Mouse (Mus musculus): ENCODE results near the gene Actr1a. TPM values are rescaled to one million over a fixed set of nuclear protein-coding genes. Genes with fewer than 3 reads are reported as not detected.

The Actr1a gene
- total RNA-seq, 2 experiments from 2014 or later, result 95.3 to 110 TPM

- DNase-seq (ENCODE audit: low spot score in 2 of 2), result no peak
Measured at GRCm38 (mm10) chr19:46400558-46400957, 5.0 kb upstream of the Actr1a start.

GRCm38 (mm10) chr19:46399886-46400285, 4.3 kb upstream of the Actr1a start:
- no peak for DNase-seq (ENCODE audit: low spot score in 2 of 2)

GRCm38 (mm10) chr19:46399372-46399771, 3.8 kb upstream of the Actr1a start:
- no peak for DNase-seq (ENCODE audit: low spot score in 2 of 2)

- DNase-seq (ENCODE audit: low spot score in 2 of 2), result no peak
Measured at GRCm38 (mm10) chr19:46398401-46398800, 2.9 kb upstream of the Actr1a start.

- no peak for DNase-seq (ENCODE audit: low spot score in 2 of 2)
Measured at GRCm38 (mm10) chr19:46397436-46398001, 2.0 kb upstream of the Actr1a start.

- DNase-seq (ENCODE audit: low spot score in 2 of 2), result peak; percentile 91 to 96
Measured at GRCm38 (mm10) chr19:46396686-46397435, 1.3 kb upstream of the Actr1a start, which contains the start of gene Sufu. Gene Sufu, plus strand, starts transcription at chr19:46396896.

- no peak for DNase-seq (ENCODE audit: low spot score in 2 of 2)
Measured at GRCm38 (mm10) chr19:46396109-46396508, 561 bp upstream of the Actr1a start.

GRCm38 (mm10) chr19:46394712-46395108, 838 bp downstream of the Actr1a start:
- DNase-seq (ENCODE audit: low spot score in 2 of 2), result no peak

GRCm38 (mm10) chr19:46392018-46392417, 3.5 kb downstream of the Actr1a start:
- no peak for DNase-seq (ENCODE audit: low spot score in 2 of 2)

- no peak for DNase-seq (ENCODE audit: low spot score in 2 of 2)
Measured at GRCm38 (mm10) chr19:46389872-46390271, 5.7 kb downstream of the Actr1a start.

GRCm38 (mm10) chr19:46382275-46382674, 13.3 kb downstream of the Actr1a start:
- no peak for DNase-seq (ENCODE audit: low spot score in 2 of 2)

GRCm38 (mm10) chr19:46375891-46376290, 19.7 kb downstream of the Actr1a start:
- DNase-seq (ENCODE audit: low spot score in 2 of 2), result no peak

- no peak for DNase-seq (ENCODE audit: low spot score in 2 of 2)
Measured at GRCm38 (mm10) chr19:46375489-46375888, 20.1 kb downstream of the Actr1a start.

- no peak for DNase-seq (ENCODE audit: low spot score in 2 of 2)
Measured at GRCm38 (mm10) chr19:46374477-46375088, 21.0 kb downstream of the Actr1a start.

GRCm38 (mm10) chr19:46369204-46369603, 26.3 kb downstream of the Actr1a start:
- DNase-seq (ENCODE audit: low spot score in 2 of 2), result no peak

- DNase-seq (ENCODE audit: low spot score in 2 of 2), result no peak
Measured at GRCm38 (mm10) chr19:46367798-46368590, 27.6 kb downstream of the Actr1a start.

- DNase-seq (ENCODE audit: low spot score in 2 of 2), result no peak
Measured at GRCm38 (mm10) chr19:46363294-46364009, 32.1 kb downstream of the Actr1a start.

GRCm38 (mm10) chr19:46362104-46362503, 33.4 kb downstream of the Actr1a start:
- no peak for DNase-seq (ENCODE audit: low spot score in 2 of 2)

GRCm38 (mm10) chr19:46358381-46358780, 37.2 kb downstream of the Actr1a start:
- no peak for DNase-seq (ENCODE audit: low spot score in 2 of 2)

- no peak for DNase-seq (ENCODE audit: low spot score in 2 of 2)
Measured at GRCm38 (mm10) chr19:46357344-46358280, 37.9 kb downstream of the Actr1a start.
